In the genomic region with DNA sequence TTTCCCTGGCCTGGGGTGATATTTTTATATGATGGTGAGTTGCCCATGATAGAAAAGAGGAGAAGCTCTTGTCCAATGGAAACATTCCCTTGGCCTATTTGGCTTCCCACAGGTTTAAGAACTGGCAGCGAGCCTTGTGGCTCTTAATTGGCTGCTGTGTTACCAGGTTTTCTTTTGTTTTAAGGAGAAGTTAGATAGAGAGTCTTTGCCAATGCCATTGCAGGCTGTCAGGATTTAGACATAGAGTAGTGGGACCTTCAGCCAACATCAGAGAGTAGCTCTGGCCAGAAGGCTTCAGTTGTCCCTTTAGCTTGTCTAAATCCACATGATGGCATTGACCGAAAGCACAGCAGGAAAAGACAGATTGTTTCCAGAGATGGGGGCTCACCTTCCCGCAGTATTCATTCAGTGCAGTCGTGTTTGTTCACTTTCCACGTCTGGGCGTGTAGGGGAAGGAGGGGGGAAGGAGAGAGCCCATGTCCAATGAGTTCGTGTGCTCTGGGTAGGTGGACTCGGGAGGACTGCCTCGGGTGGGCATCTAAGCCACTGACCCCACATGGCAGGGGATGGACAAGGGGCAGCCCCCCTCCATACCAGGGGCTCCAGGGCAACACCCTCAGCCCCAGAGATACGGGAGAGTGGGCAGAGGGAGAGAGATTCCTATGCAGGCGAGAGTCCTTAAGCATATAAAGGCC, we compare ENCODE assay signal across 17 mouse cellular contexts. TPM values are rescaled to one million over a fixed set of nuclear protein-coding genes. Genes with fewer than 3 reads are reported as not detected.
DNase-seq lines count a peak whose midpoint lies in the region; ATAC-seq lines count a peak whose summit lies in the region.
"Had no signal": no experiment of that assay in that cellular context is flagged by ENCODE, and none has a peak within 500 bp of the region (broad histone marks: within the 10 kb centered on the region; RNA-seq: fewer than 3 reads in every experiment).

No protein-coding gene starts in this region.

- ATAC-seq in midbrain, embryonic 15.5 days (replicated peaks) = peak; percentile 33; the same call in 1 of the 2 replicates

- H3K27me3 ChIP-seq in midbrain, embryonic 15.5 days (replicated peaks) = no peaks in the 10 kb centered on the region
- H3K27me3 ChIP-seq: heart, embryonic 15.5 days; limb, embryonic 15.5 days had no signal

- H3K27ac ChIP-seq in midbrain, embryonic 15.5 days = no peak overlapping the region
- H3K27ac ChIP-seq: heart, embryonic 15.5 days; left cerebral cortex, adult 2 months; limb, embryonic 15.5 days had no signal

- H3K36me3 ChIP-seq in midbrain, embryonic 15.5 days (replicated peaks) = no peaks in the 10 kb centered on the region
- H3K36me3 ChIP-seq: heart, embryonic 15.5 days; limb, embryonic 15.5 days had no signal

- no peak overlapping the region for H3K9ac ChIP-seq in midbrain, embryonic 15.5 days
- H3K9ac ChIP-seq: heart, embryonic 15.5 days; limb, embryonic 15.5 days had no signal

- H3K4me2 ChIP-seq in midbrain, embryonic 15.5 days = no peak overlapping the region
- H3K4me2 ChIP-seq: heart, embryonic 15.5 days; limb, embryonic 15.5 days had no signal

- WGBS in midbrain, embryonic 15.5 days = 81% methylated on average over 11 of the region's 11 CpGs

- intact Hi-C loops in left cerebral cortex, postnatal 10 days (cut with DNase I) = no loop called here

- DNase-seq in left cerebral cortex, postnatal 10 days (ENCODE audit: extremely low spot score in 1 of 2, low spot score in 2 of 2) = peak; percentile 1 to 13
- DNase-seq in left cerebral cortex, adult 11 months (ENCODE audit: low spot score) = no peak
- DNase-seq in cerebellum, adult 11-12 months = peak; percentile 25
- DNase-seq in cerebellum, postnatal 10 days = peak; percentile 61 to 72
- DNase-seq in spleen, postnatal 4 days (ENCODE audit: low spot score in 2 of 2) = no peak
- DNase-seq in thymus, postnatal 14 days = no peak
- DNase-seq: kidney, postnatal 36 days; lung, adult 2 months; right cerebral cortex, postnatal 25 days; thymus, postnatal 4 days had no signal

- no peaks in the 10 kb centered on the region for H3K4me1 ChIP-seq in midbrain, embryonic 15.5 days
- H3K4me1 ChIP-seq: heart, embryonic 15.5 days; limb, embryonic 15.5 days had no signal

- no peak overlapping the region for H3K4me3 ChIP-seq in midbrain, embryonic 15.5 days
- H3K4me3 ChIP-seq: heart, embryonic 15.5 days; left cerebral cortex, adult 2 months; limb, embryonic 15.5 days had no signal

- H3K9me3 ChIP-seq in midbrain, embryonic 15.5 days = no peaks in the 10 kb centered on the region
- H3K9me3 ChIP-seq: heart, embryonic 15.5 days; limb, embryonic 15.5 days had no signal

RNA-seq across cellular contexts. Expression of a gene that starts 28.2 kb away (rescaled TPM):
- not detected for total RNA-seq in left cerebral cortex, postnatal 10 days (2021)
- polyA plus RNA-seq in midbrain, embryonic 15.5 days (2015; fragmentation: Nextera tagmentation; extraction: Ambion mirVana) = 0.04 TPM in 2 replicates
- total RNA-seq: gastrocnemius, postnatal 4 days; left cerebral cortex, adult 2 months; megakaryocyte-erythroid progenitor cell, adult 5-6 weeks had no signal
- polyA plus RNA-seq: heart, embryonic 15.5 days; intestine, embryonic 14.5 days; limb, embryonic 15.5 days; lung, adult 2 months had no signal

RNA-seq across cellular contexts. Expression of a gene that starts 32.2 kb away (rescaled TPM):
- under 1 TPM; 0.47 to 0.49 TPM for total RNA-seq in left cerebral cortex, postnatal 10 days (2021)
- 0.13 and 0.14 TPM in 2 replicates for polyA plus RNA-seq in midbrain, embryonic 15.5 days (2015; fragmentation: Nextera tagmentation; extraction: Ambion mirVana)
- total RNA-seq: megakaryocyte-erythroid progenitor cell, adult 5-6 weeks had no signal

Comparison
In these comparisons a context has a peak if more than half of its experiments do, and no peak if none do; other contexts are left out.
1. DNase-seq: peak in left cerebral cortex, postnatal 10 days (2 of 2), cerebellum, adult 11-12 months (single experiment) and cerebellum, postnatal 10 days (2 of 2); none in left cerebral cortex, adult 11 months (single experiment), spleen, postnatal 4 days (0 of 2) and thymus, postnatal 14 days (single experiment).